Mouse (Mus musculus): ENCODE results near the gene Dgki.
A peak's percentile ranks its signal among the peaks of the same experiment; 100 is the strongest.

The Dgki gene

GRCm38 (mm10) chr6:36998942-36999341 is 301.0 kb downstream of the Dgki start:
- DNase-seq: no peak

GRCm38 (mm10) chr6:36994329-36994728 is 305.7 kb downstream of the Dgki start:
- no peak for DNase-seq

GRCm38 (mm10) chr6:36990186-36990585 is 309.8 kb downstream of the Dgki start:
- DNase-seq: no peak

- no peak for DNase-seq
These were observed 311.2 kb downstream of the Dgki start for GRCm38 (mm10) chr6:36988800-36989199.

GRCm38 (mm10) chr6:36981646-36982045 is 318.3 kb downstream of the Dgki start:
- DNase-seq: no peak

- DNase-seq: no peak
These were observed 319.5 kb downstream of the Dgki start for GRCm38 (mm10) chr6:36980475-36980874.

GRCm38 (mm10) chr6:36978176-36978575 is 321.8 kb downstream of the Dgki start:
- DNase-seq: no peak

- no peak for DNase-seq
These were observed 326.9 kb downstream of the Dgki start for GRCm38 (mm10) chr6:36973096-36973495.

GRCm38 (mm10) chr6:36972494-36972893 is 327.5 kb downstream of the Dgki start:
- DNase-seq: no peak

- no peak for DNase-seq
These were observed 330.6 kb downstream of the Dgki start for GRCm38 (mm10) chr6:36969249-36969885.

GRCm38 (mm10) chr6:36960658-36961057 is 339.3 kb downstream of the Dgki start:
- DNase-seq: no peak

- DNase-seq: peak; percentile 52
These were observed 344.7 kb downstream of the Dgki start for GRCm38 (mm10) chr6:36955293-36955692.

GRCm38 (mm10) chr6:36950648-36951047 is 349.3 kb downstream of the Dgki start:
- DNase-seq: peak; percentile 54

GRCm38 (mm10) chr6:36947861-36948260 is 352.1 kb downstream of the Dgki start:
- DNase-seq: no peak

- no peak for DNase-seq
These were observed 362.5 kb downstream of the Dgki start for GRCm38 (mm10) chr6:36937527-36937926.

- no peak for DNase-seq
These were observed 363.2 kb downstream of the Dgki start for GRCm38 (mm10) chr6:36936816-36937215.

- peak; percentile 39 for DNase-seq
These were observed 368.5 kb downstream of the Dgki start for GRCm38 (mm10) chr6:36931473-36931872.

GRCm38 (mm10) chr6:36929781-36930180 is 370.2 kb downstream of the Dgki start:
- DNase-seq: no peak

GRCm38 (mm10) chr6:36926455-36926854 is 373.5 kb downstream of the Dgki start:
- peak; percentile 31 for DNase-seq

- DNase-seq: no peak
These were observed 378.0 kb downstream of the Dgki start for GRCm38 (mm10) chr6:36922006-36922405.

GRCm38 (mm10) chr6:36911586-36911985 is 388.4 kb downstream of the Dgki start:
- DNase-seq: no peak

- DNase-seq: no peak
These were observed 392.8 kb downstream of the Dgki start for GRCm38 (mm10) chr6:36907191-36907590.

GRCm38 (mm10) chr6:36905965-36906364 is 394.0 kb downstream of the Dgki start:
- DNase-seq: no peak

GRCm38 (mm10) chr6:36904911-36905310 is 395.1 kb downstream of the Dgki start:
- DNase-seq: no peak

GRCm38 (mm10) chr6:36903821-36904220 is 396.2 kb downstream of the Dgki start:
- DNase-seq: peak; percentile 80
